Mouse (Mus musculus) heart, postnatal 36 days (tissue): Measurements from ENCODE around the gene 5330417H12Rik. TPM values are rescaled to one million over a fixed set of nuclear protein-coding genes. Genes with fewer than 3 reads are reported as not detected.

ENCODE experiments used
- total RNA-seq, 2 experiments: library from RNA; stranded (reverse); gene quantifications; 2 replicates each; pipeline ENCODE4 v1.2.3; 2021

Gene 5330417H12Rik
- total RNA-seq, 2 experiments from 2014 or later, result not detected

Other genes starting within 250 kb of the 5330417H12Rik start
- gene Olfml1, start 57.7 kb downstream of the 5330417H12Rik start, total RNA-seq, result 1 to 10 TPM; 5.1 to 6.2 TPM
- 10 to 100 TPM; 23.2 to 24.6 TPM for gene Ppfibp2, start 30.0 kb downstream of the 5330417H12Rik start, total RNA-seq
- not detected for gene Cyb5r2, start 132.9 kb upstream of the 5330417H12Rik start, total RNA-seq
- not detected for gene Ovch2, start 176.0 kb upstream of the 5330417H12Rik start, total RNA-seq
- gene Olfr467, start 187.1 kb upstream of the 5330417H12Rik start, total RNA-seq, result not detected
- not detected for gene Olfr469, start 200.4 kb upstream of the 5330417H12Rik start, total RNA-seq
- gene Olfr470, start 222.3 kb upstream of the 5330417H12Rik start, total RNA-seq, result not detected